Mouse (Mus musculus) cerebellum, adult (tissue): ENCODE results near the gene 1700034J05Rik.

ENCODE experiments used
- ATAC-seq: cut with Nextera tagmentation; 2 replicates; pipeline ENCODE4 v1.9.2; 2017; ENCODE audit warnings: mild to moderate bottlenecking, moderate library complexity, mixed read lengths; ENCODE audit not compliant: insufficient number of reproducible peaks, low FRiP score, low TSS enrichment

Gene 1700034J05Rik

DNA sequence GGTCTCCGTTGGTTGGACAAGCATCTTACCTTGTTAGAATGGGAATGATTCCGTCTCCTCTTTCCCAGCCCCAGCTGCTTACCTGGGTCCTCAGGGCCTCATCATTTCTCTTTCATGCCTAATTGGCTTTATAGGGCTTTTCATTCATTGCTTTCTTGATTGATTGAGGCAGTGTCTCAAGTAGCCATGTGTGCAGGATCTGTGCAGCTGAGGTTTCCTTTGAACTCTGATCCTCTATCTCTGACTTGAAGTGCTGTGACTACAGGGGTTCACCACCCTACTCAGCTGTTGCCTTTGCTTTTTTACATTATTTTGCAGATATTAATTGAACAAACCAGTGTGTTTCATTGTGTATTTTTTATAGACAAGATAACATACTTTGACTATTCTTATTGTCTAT lies 25.2 kb downstream of the 1700034J05Rik start:
- no peak for ATAC-seq

DNA sequence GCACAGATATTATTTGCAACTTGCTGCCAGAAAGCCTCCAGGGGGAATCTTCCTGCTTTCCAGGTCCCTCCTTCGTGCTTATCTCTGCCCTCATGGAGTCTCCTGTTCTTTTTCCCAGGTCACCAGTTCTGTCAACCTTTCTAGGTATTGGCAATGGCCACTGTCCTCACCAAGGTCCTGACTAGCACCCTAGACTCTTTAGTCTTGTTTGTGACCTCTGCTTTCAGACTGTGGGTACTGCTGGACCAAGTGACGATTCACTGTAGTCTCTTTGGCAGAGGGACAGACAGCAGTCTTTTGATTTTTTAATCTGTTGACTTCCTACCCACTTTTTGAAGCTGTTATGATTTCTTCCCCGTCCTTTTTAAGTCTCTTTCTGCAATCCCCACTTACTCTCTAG lies 26.1 kb downstream of the 1700034J05Rik start:
- ATAC-seq = no peak

DNA sequence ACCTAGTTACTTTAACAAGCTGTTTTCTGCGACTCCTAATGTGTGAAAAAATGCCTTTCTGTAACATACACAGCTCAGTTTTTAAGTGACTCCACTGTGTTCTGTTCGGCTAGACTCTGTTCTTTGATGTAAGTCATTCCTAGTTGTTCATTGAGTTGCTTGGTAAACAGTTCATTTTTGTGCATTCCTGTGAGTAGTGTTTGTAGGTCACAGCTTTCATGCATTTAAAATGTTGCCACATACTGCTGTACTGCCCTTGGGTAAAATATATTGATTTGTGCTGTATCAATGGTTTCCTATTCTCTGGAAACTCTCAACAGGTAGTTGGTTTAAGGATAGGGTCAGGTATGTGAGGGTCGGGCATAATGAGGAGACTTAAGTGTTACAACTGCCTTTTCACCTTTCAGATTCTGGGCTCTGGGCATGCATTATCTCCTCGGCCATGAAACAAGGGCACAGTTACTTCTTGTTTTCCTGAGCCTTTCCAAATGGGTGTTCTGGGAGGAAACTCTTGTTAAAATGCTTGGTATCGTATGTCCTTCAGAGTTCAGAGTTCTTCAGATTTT lies 27.7 kb downstream of the 1700034J05Rik start:
- no peak for ATAC-seq

DNA sequence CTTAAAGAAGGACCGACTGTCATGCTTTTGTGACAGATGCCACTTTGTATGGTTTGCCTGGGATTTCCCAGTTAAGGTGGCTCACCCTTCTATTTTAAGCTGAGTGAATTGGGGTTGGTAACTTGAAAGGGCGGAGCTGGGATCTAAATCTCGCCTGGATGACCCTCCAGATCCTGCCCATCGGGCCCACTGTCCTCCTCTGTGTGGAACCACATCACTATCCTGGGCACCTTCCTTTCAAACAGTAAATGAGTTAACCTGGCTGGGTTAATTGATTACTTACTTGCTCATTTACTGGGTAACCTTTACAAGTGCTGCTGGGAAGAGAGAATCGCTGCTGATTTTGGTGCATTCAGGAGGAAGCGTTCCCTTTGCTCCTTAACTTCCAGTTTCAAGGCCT lies 35.9 kb downstream of the 1700034J05Rik start:
- no peak for ATAC-seq

- no peak for ATAC-seq
These were observed 36.8 kb downstream of the 1700034J05Rik start for GRCm38 (mm10) chr6:146917396-146917795.

- no peak for ATAC-seq
These were observed 38.4 kb downstream of the 1700034J05Rik start for GRCm38 (mm10) chr6:146915808-146916207.

DNA sequence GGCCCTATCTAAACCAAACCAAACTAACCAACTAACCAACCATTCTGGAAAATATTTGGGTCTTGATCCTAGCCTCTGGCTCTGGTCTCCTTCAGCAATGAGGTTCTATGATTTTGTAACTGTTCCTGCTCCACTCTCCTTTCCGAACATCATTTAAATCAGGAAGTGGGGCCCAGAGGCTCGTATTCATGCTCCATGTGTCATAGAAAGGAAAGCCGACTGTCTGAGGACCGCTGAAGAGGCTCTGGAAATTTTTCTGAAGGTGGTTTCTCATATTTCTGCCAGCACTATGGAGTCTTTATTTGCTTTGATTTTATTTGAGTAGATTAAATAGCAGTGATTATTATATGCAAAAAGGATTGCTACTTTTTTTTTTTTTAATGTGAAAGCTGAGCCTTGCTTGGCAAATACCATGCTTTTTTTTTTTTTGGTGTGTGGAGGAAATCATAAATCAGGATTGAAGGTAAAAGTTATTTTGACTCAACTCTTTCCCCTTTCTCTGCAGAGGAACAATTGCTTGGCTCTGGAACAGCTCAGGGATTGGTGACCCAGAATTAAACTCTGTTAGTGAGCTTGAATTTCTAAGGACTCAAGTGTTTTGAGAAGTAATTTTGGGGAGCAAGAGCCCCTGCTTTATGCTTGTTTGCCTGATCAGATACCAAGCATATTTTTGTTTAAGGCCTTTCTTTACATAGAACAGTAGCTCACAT lies 40.6 kb downstream of the 1700034J05Rik start:
- no peak for ATAC-seq

- no peak for ATAC-seq
These were observed 41.3 kb downstream of the 1700034J05Rik start for GRCm38 (mm10) chr6:146912835-146913488.

- no peak for ATAC-seq
These were observed 43.4 kb downstream of the 1700034J05Rik start for GRCm38 (mm10) chr6:146910801-146911200.

DNA sequence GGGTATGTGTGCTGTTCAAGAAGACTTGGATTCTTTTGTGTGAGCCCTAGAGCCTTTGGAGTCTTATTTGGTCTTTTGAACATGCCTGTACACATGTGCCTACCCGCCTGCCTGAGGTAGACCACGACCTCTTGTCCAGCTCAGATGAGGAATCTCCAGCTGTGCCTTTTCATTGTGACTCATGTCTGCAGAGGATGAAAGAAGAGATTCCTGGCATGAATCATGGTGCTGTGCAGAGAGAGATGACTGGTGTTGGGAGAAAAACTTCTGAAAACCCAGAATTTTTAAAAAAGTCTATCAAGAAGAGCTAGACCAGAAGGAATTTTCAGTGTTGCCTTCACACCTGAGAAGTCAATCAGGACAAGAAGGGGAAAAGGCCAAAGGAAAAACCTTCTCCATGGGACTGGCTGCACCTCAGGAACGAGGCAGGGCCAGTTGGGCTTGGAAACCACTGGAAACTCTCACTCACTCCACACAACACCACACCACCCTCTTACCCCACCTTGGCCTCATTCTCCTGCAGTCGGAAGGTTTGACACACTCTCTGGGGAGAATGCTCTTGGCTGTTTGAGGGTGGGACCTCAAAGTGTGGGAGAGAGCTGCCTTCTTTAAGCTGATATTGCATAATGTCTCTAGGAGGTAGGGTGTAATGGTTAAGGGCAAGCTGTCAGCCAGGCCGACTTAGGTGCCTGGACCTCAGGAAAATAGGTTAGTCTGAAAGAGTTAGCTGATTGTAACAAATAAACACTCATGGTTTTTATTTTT lies 44.3 kb downstream of the 1700034J05Rik start:
- ATAC-seq = no peak

- no peak for ATAC-seq
These were observed 45.4 kb downstream of the 1700034J05Rik start for GRCm38 (mm10) chr6:146908801-146909200.

- no peak for ATAC-seq
These were observed 46.4 kb downstream of the 1700034J05Rik start for GRCm38 (mm10) chr6:146907795-146908190.

DNA sequence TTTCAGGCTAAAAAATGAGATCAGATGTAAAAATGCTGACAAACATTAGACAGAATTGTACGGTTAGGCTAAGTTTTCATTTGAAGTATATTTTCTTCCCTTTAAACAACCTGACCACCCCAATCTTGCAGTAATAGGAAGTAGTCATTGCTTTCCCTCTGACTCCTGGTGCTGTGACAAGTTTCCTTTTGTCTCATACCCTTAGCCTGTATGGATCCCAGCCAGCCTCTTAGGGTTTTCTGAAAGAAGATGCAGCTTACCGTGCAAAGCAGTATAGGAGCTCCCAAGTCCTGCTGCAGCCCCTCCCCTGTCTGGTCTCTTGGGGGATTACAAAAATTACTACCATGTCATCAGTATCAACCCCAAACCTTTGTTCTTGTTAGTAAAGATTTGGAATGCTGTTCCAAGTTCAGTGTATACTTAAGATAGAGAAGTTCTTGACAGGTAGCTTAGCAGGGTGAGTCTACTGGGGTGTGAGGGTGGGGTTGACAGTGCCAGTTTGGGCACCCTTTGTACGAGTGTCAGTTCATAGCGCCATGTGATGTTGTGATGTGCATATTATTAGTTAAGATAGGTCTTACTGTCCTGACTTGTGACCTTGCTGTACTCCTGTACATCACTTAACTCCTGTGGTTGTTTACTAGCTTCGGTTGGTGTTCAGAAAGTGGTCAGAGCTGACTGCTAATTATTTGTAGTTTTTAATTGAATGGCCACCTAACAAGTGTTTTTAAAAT lies 47.0 kb downstream of the 1700034J05Rik start:
- ATAC-seq = no peak

DNA sequence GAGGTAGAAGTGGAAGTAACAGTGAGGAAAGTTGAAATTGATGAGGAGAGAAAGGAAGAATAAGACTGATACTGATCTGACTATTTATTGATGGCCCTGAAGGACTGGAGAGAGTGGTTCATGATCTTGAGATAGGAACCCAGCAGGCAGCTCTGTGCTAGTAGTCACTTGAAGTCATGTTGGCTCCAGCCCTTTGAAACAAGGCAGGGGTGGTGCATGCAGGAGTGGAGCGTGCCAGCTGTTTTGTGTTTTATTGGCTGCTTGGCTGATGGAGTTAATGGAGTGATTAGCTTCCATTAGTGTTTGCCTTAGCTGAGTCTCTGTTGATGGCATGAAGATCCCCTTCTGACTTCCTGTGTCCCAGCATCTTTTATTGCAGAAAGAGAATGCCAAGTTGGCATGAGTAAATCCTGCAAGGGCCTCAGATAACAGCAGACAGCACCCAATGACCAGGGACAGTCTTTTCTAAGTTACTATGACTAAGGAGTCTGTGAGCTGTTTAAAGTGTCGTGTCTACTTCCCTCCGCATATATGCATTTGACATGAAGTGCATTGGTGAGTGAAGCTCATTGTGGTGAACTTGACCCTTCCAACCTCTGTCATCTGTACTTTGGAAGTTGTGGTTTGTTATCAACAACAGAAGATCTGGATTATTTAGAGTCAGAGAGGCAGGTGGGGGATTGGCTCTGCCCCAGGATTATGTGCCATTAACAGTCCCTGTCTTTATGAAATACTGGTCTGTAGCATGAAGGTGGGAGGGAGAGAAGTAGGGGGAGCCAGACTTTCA lies 48.0 kb downstream of the 1700034J05Rik start:
- ATAC-seq = no peak

DNA sequence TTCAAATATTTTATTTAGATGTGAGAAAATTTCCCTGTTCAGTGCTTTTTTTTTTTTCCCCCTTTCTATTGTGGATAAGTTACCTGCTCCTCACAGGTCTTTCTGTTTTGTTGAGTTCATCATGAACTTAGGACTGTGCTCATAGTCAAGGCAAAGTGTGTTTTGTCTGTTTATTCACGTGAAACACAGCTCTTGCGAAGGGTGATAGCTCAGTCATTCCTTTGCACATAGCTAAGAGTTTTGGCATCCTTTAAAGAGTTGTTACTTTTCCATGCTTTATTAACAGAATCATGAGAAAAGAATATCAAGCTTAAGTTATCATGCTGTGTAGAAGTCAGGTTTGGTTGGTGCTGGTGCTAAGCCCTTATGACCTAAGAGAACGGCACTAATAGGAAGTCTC lies 49.5 kb downstream of the 1700034J05Rik start:
- no peak for ATAC-seq

GRCm38 (mm10) chr6:146903632-146904031 lies 50.6 kb downstream of the 1700034J05Rik start:
- no peak for ATAC-seq

GRCm38 (mm10) chr6:146901929-146902328 lies 52.3 kb downstream of the 1700034J05Rik start:
- no peak for ATAC-seq
